In genomic region chr12:81861199-81862085, GRCm38 (mm10) we compare ENCODE assay signal across 8 mouse cellular contexts. TPM values are rescaled to one million over a fixed set of nuclear protein-coding genes. Genes with fewer than 3 reads are reported as not detected.
DNase-seq lines count a peak whose midpoint lies in the region; ATAC-seq and TF ChIP-seq lines count a peak whose summit lies in the region.

No protein-coding gene starts in this region.

- no peak for TF ChIP-seq POLR2A in kidney, adult 2 months (IDR thresholded peaks at IDR 0.05; ENCODE audit: low read depth, low read length)
- no peak for TF ChIP-seq POLR2A in limb, embryonic 14.5 days (IDR thresholded peaks at IDR 0.05; ENCODE audit: borderline replicate concordance, extremely low read depth, insufficient read depth, insufficient read length)

- intact Hi-C loops in left cerebral cortex, postnatal 36 days (cut with DNase I) = loop anchor here (5.0 kb wide), 2 partner anchors 56 to 64 kb away; no protein-coding TSS in a partner anchor

- H3K36me3 ChIP-seq in kidney, adult 2 months (ENCODE audit: control insufficient read depth, insufficient read depth, low read length) = no peaks in the 10 kb centered on the region
- no peaks in the 10 kb centered on the region for H3K36me3 ChIP-seq in forebrain, embryonic 12.5 days (replicated peaks)
- H3K36me3 ChIP-seq in limb, embryonic 14.5 days (ENCODE audit: control insufficient read depth, insufficient read depth, low read length) = no peaks in the 10 kb centered on the region
- H3K36me3 ChIP-seq in stomach, embryonic 14.5 days (ENCODE audit: control insufficient read depth, insufficient read depth, low read length) = no peaks in the 10 kb centered on the region

- ATAC-seq in forebrain, embryonic 12.5 days (ENCODE audit: low FRiP score) = no peak
- ATAC-seq in limb, embryonic 14.5 days (ENCODE audit: low FRiP score, low read depth) = no peak
- no peak for ATAC-seq in stomach, embryonic 14.5 days (ENCODE audit: insufficient number of reproducible peaks, insufficient read depth, low FRiP score, low read depth)

- peak; percentile 10 for DNase-seq in kidney, adult 2 months
- no peak for DNase-seq in kidney, postnatal 10 days
- DNase-seq in ES-CJ7 (ENCODE audit: low read depth, low spot score) = peak; percentile 8
- no peak for DNase-seq in limb, embryonic 14.5 days (ENCODE audit: low spot score)
- DNase-seq in left cerebral cortex, postnatal 36 days (ENCODE audit: low spot score in 2 of 2) = no peak
- no peak for DNase-seq in T-cell, adult 2 months (ENCODE audit: low spot score)

- TF ChIP-seq CTCF in kidney, adult 2 months (conservative IDR thresholded peaks at IDR 0.05; ENCODE audit: insufficient read depth, insufficient read length, low read depth, low read length) = no peak

- H3K9ac ChIP-seq in forebrain, embryonic 12.5 days = peak overlapping the region; percentile 94
- peak overlapping the region; percentile 93 for H3K9ac ChIP-seq in limb, embryonic 14.5 days (ENCODE audit: low read depth, low read length, severe bottlenecking)
- H3K9ac ChIP-seq in stomach, embryonic 14.5 days (replicated peaks; ENCODE audit: low read depth, low read length) = peak overlapping the region; percentile 92

- no peaks in the 10 kb centered on the region for H3K27me3 ChIP-seq in kidney, adult 2 months (replicated peaks; ENCODE audit: control insufficient read depth, insufficient read depth, low read length)
- H3K27me3 ChIP-seq in forebrain, embryonic 12.5 days = 0 out of 2 replicates have a peak, but pooled peaks cover 4% of the 10 kb centered on the region
- H3K27me3 ChIP-seq in limb, embryonic 14.5 days (ENCODE audit: control insufficient read depth, insufficient read depth, low read length) = no peaks in the 10 kb centered on the region
- H3K27me3 ChIP-seq in stomach, embryonic 14.5 days (ENCODE audit: control insufficient read depth, insufficient read depth, low read length) = no peaks in the 10 kb centered on the region

- WGBS in kidney, adult 2 months = 34% methylated on average over 18 of the region's 18 CpGs
- WGBS in forebrain, embryonic 12.5 days = 17% methylated on average over 18 of the region's 18 CpGs
- 17% methylated on average over 18 of the region's 18 CpGs for WGBS in limb, embryonic 14.5 days
- 24% methylated on average over 18 of the region's 18 CpGs for WGBS in stomach, embryonic 14.5 days

- H3K4me2 ChIP-seq in forebrain, embryonic 12.5 days = peak overlapping the region; percentile 72
- H3K4me2 ChIP-seq in limb, embryonic 14.5 days (replicated peaks; ENCODE audit: low read depth, low read length, severe bottlenecking) = peak overlapping the region; percentile 67
- H3K4me2 ChIP-seq in stomach, embryonic 14.5 days (replicated peaks; ENCODE audit: low read depth, low read length) = peak overlapping the region; percentile 49

- H3K9me3 ChIP-seq in forebrain, embryonic 12.5 days = no peaks in the 10 kb centered on the region
- no peaks in the 10 kb centered on the region for H3K9me3 ChIP-seq in limb, embryonic 14.5 days (ENCODE audit: control insufficient read depth, low read length)
- H3K9me3 ChIP-seq in stomach, embryonic 14.5 days (ENCODE audit: control insufficient read depth, low read depth, low read length) = no peaks in the 10 kb centered on the region

- H3K4me3 ChIP-seq in kidney, adult 2 months (ENCODE audit: insufficient read depth, low read depth, low read length) = peak overlapping the region; percentile 64
- peak overlapping the region; percentile 84 for H3K4me3 ChIP-seq in forebrain, embryonic 12.5 days (replicated peaks)
- peak overlapping the region; percentile 97 for H3K4me3 ChIP-seq in limb, embryonic 14.5 days (replicated peaks; ENCODE audit: low read length)
- H3K4me3 ChIP-seq in stomach, embryonic 14.5 days (ENCODE audit: low read depth, low read length) = peak overlapping the region; percentile 77

- no peak overlapping the region for H3K27ac ChIP-seq in kidney, adult 2 months (ENCODE audit: insufficient read depth, low read depth, low read length)
- peak overlapping the region; percentile 97; the same call in 1 of the 2 replicates for H3K27ac ChIP-seq in forebrain, embryonic 12.5 days
- no peak overlapping the region for H3K27ac ChIP-seq in limb, embryonic 14.5 days (replicated peaks; ENCODE audit: low read depth, low read length)
- peak overlapping the region; percentile 90 for H3K27ac ChIP-seq in stomach, embryonic 14.5 days (ENCODE audit: low read length)

- H3K4me1 ChIP-seq in kidney, adult 2 months (ENCODE audit: control insufficient read depth, insufficient read depth, low read length) = peaks cover 13% of the 10 kb centered on the region
- H3K4me1 ChIP-seq in forebrain, embryonic 12.5 days = peaks cover 47% of the 10 kb centered on the region
- peaks cover 26% of the 10 kb centered on the region for H3K4me1 ChIP-seq in limb, embryonic 14.5 days (ENCODE audit: control insufficient read depth, insufficient read depth, low read length)
- peaks cover 31% of the 10 kb centered on the region for H3K4me1 ChIP-seq in stomach, embryonic 14.5 days (ENCODE audit: control insufficient read depth, insufficient read depth, low read length)

RNA-seq across cellular contexts. Expression of gene Pcnx, which starts 1.6 kb away (rescaled TPM):
- 23.8 and 27.3 TPM in 2 replicates for polyA plus RNA-seq in kidney, adult 2 months (2012; rRNA removed)
- 12.9 and 17.3 TPM in 2 replicates for polyA plus RNA-seq in forebrain, embryonic 12.5 days (2016; fragmentation: Nextera tagmentation; extraction: Ambion mirVana)
- polyA plus RNA-seq in limb, embryonic 14.5 days (2012; rRNA removed) = 32.5 and 36.6 TPM in 2 replicates
- 18.4 and 20.0 TPM in 2 replicates for polyA plus RNA-seq in limb, embryonic 14.5 days (2014; fragmentation: Nextera tagmentation; extraction: Ambion mirVana)
- 17.4 and 22.6 TPM in 2 replicates for polyA plus RNA-seq in stomach, embryonic 14.5 days (2014; fragmentation: Nextera tagmentation; extraction: Ambion mirVana)
- 10 to 100 TPM; 86.8 to 97.2 TPM for total RNA-seq in left cerebral cortex, postnatal 36 days (2021)

Comparison
In these comparisons a context has a peak if more than half of its experiments do, and no peak if none do; other contexts are left out.
1. DNase-seq: peak in kidney, adult 2 months (single experiment) and ES-CJ7 (single experiment); none in kidney, postnatal 10 days (single experiment), limb, embryonic 14.5 days (single experiment), left cerebral cortex, postnatal 36 days (0 of 2) and T-cell, adult 2 months (single experiment).
2. H3K27ac ChIP-seq: peak in forebrain, embryonic 12.5 days (single experiment) and stomach, embryonic 14.5 days (single experiment); none in kidney, adult 2 months (single experiment) and limb, embryonic 14.5 days (single experiment).
3. Peak in every context shown above with its lines, with median percentiles within 50 percentile points of each other: H3K4me3 ChIP-seq, H3K4me2 ChIP-seq and H3K9ac ChIP-seq.